Mouse (Mus musculus) kidney, embryonic 16.5 days (tissue): ENCODE measurements around the gene Gm20388. TPM values are rescaled to one million over a fixed set of nuclear protein-coding genes. Genes with fewer than 3 reads are reported as not detected.
A peak's percentile ranks its signal among the peaks of the same experiment; 100 is the strongest.

Experiments used
- ATAC-seq: fragments of 200-750 bp; cut with Nextera tagmentation; 2 replicates; pipeline ENCODE4 v1.8.0; 2017; ENCODE audit warnings: moderate TSS enrichment; ENCODE audit not compliant: low FRiP score, low TSS enrichment
- H3K27ac ChIP-seq: fragments of 300-500 bp; sonication (generic); 2 replicates; pipeline ENCODE4 v1.5.1; 2014; ENCODE audit warnings: low read length
- H3K27me3 ChIP-seq: fragments of 300-500 bp; sonication (generic); 2 replicates; pipeline ENCODE4 v1.6.1; 2014; ENCODE audit warnings: low read length, control low read depth, mixed read lengths; ENCODE audit not compliant: insufficient read depth
- H3K36me3 ChIP-seq: fragments of 300-500 bp; sonication (generic); 2 replicates; pipeline ENCODE4 v1.6.1; 2014; ENCODE audit warnings: low read length, control low read depth, mixed read lengths; ENCODE audit not compliant: insufficient read depth
- H3K4me1 ChIP-seq: fragments of 300-500 bp; sonication (generic); 2 replicates; pipeline ENCODE4 v1.6.1; 2014; ENCODE audit warnings: low read length, control low read depth, mixed read lengths; ENCODE audit not compliant: insufficient read depth
- H3K4me2 ChIP-seq: fragments of 300-500 bp; sonication (generic); replicated peaks from 2 replicates; pipeline ENCODE4 v1.6.1; 2014; ENCODE audit warnings: low read depth, low read length
- H3K4me3 ChIP-seq: fragments of 300-500 bp; sonication (generic); 2 replicates; pipeline ENCODE4 v1.5.1; 2014; ENCODE audit warnings: mild to moderate bottlenecking, low read length
- H3K9ac ChIP-seq: fragments of 300-500 bp; sonication (generic); replicated peaks from 2 replicates; pipeline ENCODE4 v1.6.1; 2014; ENCODE audit warnings: low read length
- H3K9me3 ChIP-seq: fragments of 300-500 bp; sonication (generic); 2 replicates; pipeline ENCODE4 v1.6.1; 2016; ENCODE audit warnings: low read length, control low read depth
- WGBS: fragments of 180-500 bp; shearing (Covaris S2); extraction: QIAGEN DNeasy Blood & Tissue Kit; methylation state at CpG from one replicate; pipeline ENCODE4 v1.1.7; 2014; 5-methylcytosine and 5-hydroxymethylcytosine counted together
- polyA plus RNA-seq: library from polyadenylated mRNA; unstranded; fragments of >200 nt; fragmentation: Nextera tagmentation; extraction: Ambion mirVana; gene quantifications from 2 replicates; pipeline ENCODE4 v1.2.1, GENCODE M21; 2015

Gene Gm20388
- polyA plus RNA-seq, 1 experiment from 2014 or later = 7.7 TPM

- no peak for ATAC-seq
- H3K4me2 ChIP-seq = no peak overlapping the region
- no peaks in the 10 kb centered on the region for H3K9me3 ChIP-seq
- peaks cover 31% of the 10 kb centered on the region for H3K4me1 ChIP-seq
- no peak overlapping the region for H3K4me3 ChIP-seq
- H3K27me3 ChIP-seq = no peaks in the 10 kb centered on the region
- H3K36me3 ChIP-seq = no peaks in the 10 kb centered on the region
- H3K27ac ChIP-seq = peak overlapping the region; percentile 25; the same call in 1 of the 2 replicates
- no peak overlapping the region for H3K9ac ChIP-seq
- 52% methylated on average over 2 of the region's 2 CpGs for WGBS
These were observed 3806.5 kb downstream of the Gm20388 start for GRCm38 (mm10) chr8:123717104-123717503.

- H3K9me3 ChIP-seq = no peaks in the 10 kb centered on the region
- peaks cover 35% of the 10 kb centered on the region for H3K4me1 ChIP-seq
- H3K27me3 ChIP-seq = no peaks in the 10 kb centered on the region
- H3K27ac ChIP-seq = peak overlapping the region; percentile 59; the same call in 1 of the 2 replicates
- peak; percentile 58; the same call in 1 of the 2 replicates for ATAC-seq
- WGBS = 62% methylated on average over 15 of the region's 15 CpGs
- H3K4me3 ChIP-seq = no peak overlapping the region
- no peaks in the 10 kb centered on the region for H3K36me3 ChIP-seq
- H3K4me2 ChIP-seq = no peak overlapping the region
- no peak overlapping the region for H3K9ac ChIP-seq
These were observed 3807.2 kb downstream of the Gm20388 start for GRCm38 (mm10) chr8:123717516-123718490.

- peaks cover 35% of the 10 kb centered on the region for H3K4me1 ChIP-seq
- H3K4me2 ChIP-seq = no peak overlapping the region
- no peak overlapping the region for H3K27ac ChIP-seq
- no peaks in the 10 kb centered on the region for H3K36me3 ChIP-seq
- H3K9me3 ChIP-seq = no peaks in the 10 kb centered on the region
- no peak overlapping the region for H3K4me3 ChIP-seq
- WGBS = 92% methylated on average over 2 of the region's 2 CpGs
- no peaks in the 10 kb centered on the region for H3K27me3 ChIP-seq
- H3K9ac ChIP-seq = no peak overlapping the region
- ATAC-seq = no peak
These were observed 3808.1 kb downstream of the Gm20388 start for GRCm38 (mm10) chr8:123718752-123719151.

GRCm38 (mm10) chr8:123719280-123719679 is 3808.6 kb downstream of the Gm20388 start:
- WGBS = 75% methylated on average over 6 of the region's 6 CpGs
- no peak for ATAC-seq
- peaks cover 35% of the 10 kb centered on the region for H3K4me1 ChIP-seq

GRCm38 (mm10) chr8:123719811-123720210 is 3809.2 kb downstream of the Gm20388 start:
- H3K9me3 ChIP-seq = no peaks in the 10 kb centered on the region
- no peak overlapping the region; the same call in 1 of the 2 replicates for H3K27ac ChIP-seq
- H3K4me2 ChIP-seq = no peak overlapping the region
- H3K9ac ChIP-seq = no peak overlapping the region
- 55% methylated on average over 5 of the region's 5 CpGs for WGBS
- H3K4me1 ChIP-seq = peaks cover 35% of the 10 kb centered on the region
- no peak overlapping the region for H3K4me3 ChIP-seq
- no peaks in the 10 kb centered on the region for H3K27me3 ChIP-seq
- no peaks in the 10 kb centered on the region for H3K36me3 ChIP-seq
- no peak for ATAC-seq

More at GRCm38 (mm10) chr8:123719280-123719679, 3808.6 kb downstream of the Gm20388 start:
- Histone ChIP-seq H3K4me3 (no peak overlapping the region), H3K4me2 (no peak overlapping the region), H3K36me3 (no peaks in the 10 kb centered on the region), H3K27ac (no peak overlapping the region), H3K27me3 (no peaks in the 10 kb centered on the region), H3K9ac (no peak overlapping the region), H3K9me3 (no peaks in the 10 kb centered on the region)

GRCm38 (mm10) chr8:123720471-123721001 is 3809.9 kb downstream of the Gm20388 start:
- H3K36me3 ChIP-seq = no peaks in the 10 kb centered on the region
- peak; percentile 63 for ATAC-seq
- peaks cover 35% of the 10 kb centered on the region for H3K4me1 ChIP-seq
- H3K4me3 ChIP-seq = no peak overlapping the region
- no peak overlapping the region for H3K9ac ChIP-seq
- no peaks in the 10 kb centered on the region for H3K27me3 ChIP-seq
- H3K27ac ChIP-seq = peak overlapping the region; percentile 22; the same call in 1 of the 2 replicates
- H3K4me2 ChIP-seq = peak overlapping the region; percentile 19
- no peaks in the 10 kb centered on the region for H3K9me3 ChIP-seq
- 7% methylated on average over 12 of the region's 12 CpGs for WGBS

- 89% methylated on average over 5 of the region's 5 CpGs for WGBS
- no peak for ATAC-seq
These were observed 3811.6 kb downstream of the Gm20388 start for GRCm38 (mm10) chr8:123722245-123722644.

GRCm38 (mm10) chr8:123724752-123725151 is 3814.1 kb downstream of the Gm20388 start:
- Histone ChIP-seq H3K4me1 (peaks cover 30% of the 10 kb centered on the region), H3K4me2 (no peak overlapping the region), H3K9ac (no peak overlapping the region), H3K9me3 (no peaks in the 10 kb centered on the region), H3K4me3 (no peak overlapping the region), H3K36me3 (no peaks in the 10 kb centered on the region), H3K27me3 (no peaks in the 10 kb centered on the region), H3K27ac (no peak overlapping the region)
- 94% methylated on average over 10 of the region's 10 CpGs for WGBS
- ATAC-seq = no peak

More at GRCm38 (mm10) chr8:123722245-123722644, 3811.6 kb downstream of the Gm20388 start:
- Histone ChIP-seq H3K4me3 (no peak overlapping the region), H3K36me3 (no peaks in the 10 kb centered on the region), H3K4me2 (no peak overlapping the region), H3K4me1 (peaks cover 21% of the 10 kb centered on the region), H3K9ac (no peak overlapping the region), H3K27me3 (no peaks in the 10 kb centered on the region), H3K9me3 (no peaks in the 10 kb centered on the region), H3K27ac (no peak overlapping the region)

GRCm38 (mm10) chr8:123725261-123725660 is 3814.6 kb downstream of the Gm20388 start:
- Histone ChIP-seq H3K9me3 (no peaks in the 10 kb centered on the region), H3K4me2 (no peak overlapping the region), H3K27ac (no peak overlapping the region), H3K4me1 (peaks cover 34% of the 10 kb centered on the region), H3K36me3 (no peaks in the 10 kb centered on the region), H3K27me3 (no peaks in the 10 kb centered on the region), H3K9ac (no peak overlapping the region), H3K4me3 (no peak overlapping the region)
- 71% methylated on average over 7 of the region's 7 CpGs for WGBS
- no peak for ATAC-seq

GRCm38 (mm10) chr8:123726759-123727158 is 3816.1 kb downstream of the Gm20388 start:
- Histone ChIP-seq H3K27ac (no peak overlapping the region), H3K9me3 (no peaks in the 10 kb centered on the region), H3K36me3 (no peaks in the 10 kb centered on the region), H3K9ac (no peak overlapping the region), H3K4me3 (no peak overlapping the region), H3K27me3 (no peaks in the 10 kb centered on the region), H3K4me2 (no peak overlapping the region), H3K4me1 (peaks cover 22% of the 10 kb centered on the region)
- 72% methylated on average over 6 of the region's 6 CpGs for WGBS
- no peak for ATAC-seq
